Mouse (Mus musculus) midbrain, embryonic 12.5 days (tissue): ENCODE measurements around the gene Ankrd33b. TPM values are rescaled to one million over a fixed set of nuclear protein-coding genes. Genes with fewer than 3 reads are reported as not detected.

Experiments
- ATAC-seq: fragments of 200-750 bp; cut with Nextera tagmentation; 2 replicates; pipeline ENCODE4 v1.8.0; 2017; ENCODE audit warnings: low read depth, moderate TSS enrichment, moderate library complexity; ENCODE audit not compliant: low FRiP score
- H3K27ac ChIP-seq: fragments of 300-500 bp; sonication (generic); replicated peaks from 2 replicates; pipeline ENCODE4 v1.5.1; 2016; ENCODE audit warnings: mild to moderate bottlenecking
- H3K27me3 ChIP-seq: fragments of 300-500 bp; sonication (generic); 2 replicates; pipeline ENCODE4 v1.6.1; 2016; ENCODE audit warnings: mild to moderate bottlenecking
- H3K36me3 ChIP-seq: fragments of 300-500 bp; sonication (generic); 2 replicates; pipeline ENCODE4 v1.6.1; 2016
- H3K4me1 ChIP-seq: fragments of 300-500 bp; sonication (generic); 2 replicates; pipeline ENCODE4 v1.6.1; 2016
- H3K4me2 ChIP-seq: fragments of 300-500 bp; sonication (generic); replicated peaks from 2 replicates; pipeline ENCODE4 v1.6.1; 2016; ENCODE audit warnings: mild to moderate bottlenecking, moderate library complexity
- H3K4me3 ChIP-seq: fragments of 300-500 bp; sonication (generic); 2 replicates; pipeline ENCODE4 v1.5.1; 2016; ENCODE audit warnings: mild to moderate bottlenecking
- H3K9ac ChIP-seq: fragments of 300-500 bp; sonication (generic); replicated peaks from 2 replicates; pipeline ENCODE4 v1.6.1; 2016; ENCODE audit warnings: mild to moderate bottlenecking, moderate library complexity
- H3K9me3 ChIP-seq: fragments of 300-500 bp; sonication (generic); 2 replicates; pipeline ENCODE4 v1.6.1; 2016; ENCODE audit warnings: mild to moderate bottlenecking
- WGBS: fragments of 180-500 bp; shearing (Covaris S2); methylation state at CpG from one replicate; pipeline ENCODE4 v1.1.7; 2016; 5-methylcytosine and 5-hydroxymethylcytosine counted together
- polyA plus RNA-seq: library from polyadenylated mRNA; unstranded; fragments of >200 nt; fragmentation: Nextera tagmentation; extraction: Ambion mirVana; gene quantifications from 2 replicates; pipeline ENCODE4 v1.2.1, GENCODE M21; 2016

The Ankrd33b gene
- 0.71 and 0.75 TPM in 2 replicates for polyA plus RNA-seq

DNA sequence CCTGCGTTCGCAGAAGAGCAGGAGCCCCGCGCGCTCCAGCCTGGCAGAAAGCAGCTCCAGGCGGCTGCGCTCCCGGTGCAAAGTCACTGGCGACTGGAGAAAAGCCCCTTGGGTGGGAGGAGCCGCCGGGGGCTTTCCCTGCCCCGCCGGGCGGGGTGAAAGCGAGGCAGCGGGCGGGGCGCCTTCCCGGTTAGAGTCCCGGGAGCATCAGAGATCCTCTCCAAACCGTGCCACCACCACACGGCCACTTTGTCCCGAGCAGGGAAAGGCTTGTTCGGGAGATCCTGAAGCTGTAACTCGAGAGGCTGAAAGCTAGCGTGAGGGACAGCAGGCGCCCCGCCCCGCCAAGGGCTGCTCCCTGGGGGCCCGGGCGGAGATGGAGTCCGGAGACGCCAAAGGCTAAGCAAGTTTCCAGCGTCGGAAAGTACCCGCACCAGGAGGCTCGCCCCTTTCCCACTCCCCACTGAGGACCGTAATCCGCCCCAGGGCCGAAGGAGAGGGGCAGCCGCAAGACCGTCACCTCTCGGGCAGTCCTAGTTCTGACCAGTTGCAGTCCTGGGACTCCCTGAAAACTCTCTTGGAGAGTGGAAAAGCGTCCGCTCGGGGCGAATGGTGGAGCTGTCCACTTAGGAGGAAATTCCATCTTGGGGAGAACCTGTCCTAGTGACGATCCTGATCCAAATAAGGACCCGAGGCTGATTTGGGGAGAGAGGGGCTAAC lies at the start of gene Ankrd33b:
Gene Ankrd33b, minus strand, starts transcription at position 246 of the 720 bp plus-strand sequence.
- H3K27ac ChIP-seq, result no peak within 1 kb of the TSS

GRCm38 (mm10) chr15:31415181-31415580 lies 47.7 kb upstream of the Ankrd33b start:
- ATAC-seq, result no peak
- WGBS, result 73% methylated on average over 4 of the region's 4 CpGs
- Histone ChIP-seq H3K27me3 (no peaks in the 10 kb centered on the region), H3K9ac (no peak overlapping the region), H3K4me2 (no peak overlapping the region), H3K4me3 (no peak overlapping the region), H3K36me3 (no peaks in the 10 kb centered on the region), H3K9me3 (no peaks in the 10 kb centered on the region), H3K27ac (no peak overlapping the region), H3K4me1 (no peaks in the 10 kb centered on the region; the same call in 1 of the 2 replicates)

More for the DNA sequence above, at the start of gene Ankrd33b:
- H3K4me1 ChIP-seq, result peaks cover 26% of the 10 kb centered on the region
- peak within 1 kb of the TSS; percentile 51 for H3K4me3 ChIP-seq
- no peaks in the 10 kb centered on the region for H3K36me3 ChIP-seq
- H3K4me2 ChIP-seq, result peak within 1 kb of the TSS; percentile 100
- H3K9me3 ChIP-seq, result no peaks in the 10 kb centered on the region
- peaks cover 84% of the 10 kb centered on the region for H3K27me3 ChIP-seq
- under 1% methylated on average over 49 of the region's 49 CpGs for WGBS
- ATAC-seq, result peak; percentile 55
- peak within 1 kb of the TSS; percentile 58 for H3K9ac ChIP-seq

DNA sequence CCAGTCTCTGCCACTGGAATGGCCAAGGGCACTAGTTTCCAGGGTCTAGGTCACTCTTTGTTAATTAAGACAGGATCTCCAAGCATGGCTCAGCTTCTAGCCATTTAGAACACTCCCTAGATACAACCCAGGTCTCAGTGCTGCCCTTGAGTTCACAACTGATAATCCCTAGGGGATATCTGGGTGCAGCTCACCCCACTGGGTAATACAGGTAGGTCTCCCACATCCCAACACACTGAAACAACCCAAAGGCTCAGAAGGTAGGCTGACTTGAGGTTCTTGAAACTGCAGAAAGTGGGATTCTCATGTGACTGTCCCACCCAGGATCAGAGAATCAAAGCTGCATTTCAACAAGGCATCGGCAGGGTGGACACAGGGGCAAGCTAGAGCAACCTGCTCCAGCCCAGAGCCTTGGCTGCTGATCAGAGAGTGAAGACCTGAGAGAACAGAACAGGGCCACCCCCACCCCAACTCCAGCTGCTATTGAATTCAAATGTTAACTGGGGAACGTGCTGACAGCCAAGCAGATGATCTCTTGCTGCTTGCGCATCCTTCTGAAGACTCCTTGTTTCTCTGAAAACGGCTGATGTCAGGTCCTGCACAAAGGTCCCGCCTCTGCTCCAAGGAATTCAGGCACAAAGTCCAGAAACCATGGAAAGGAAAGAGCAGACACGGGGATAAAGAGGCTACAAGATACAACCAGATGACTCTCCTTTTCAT lies 46.8 kb upstream of the Ankrd33b start:
- Histone ChIP-seq H3K4me2 (no peak overlapping the region), H3K9ac (no peak overlapping the region), H3K9me3 (no peaks in the 10 kb centered on the region), H3K4me3 (no peak overlapping the region), H3K27me3 (no peaks in the 10 kb centered on the region), H3K36me3 (no peaks in the 10 kb centered on the region), H3K4me1 (no peaks in the 10 kb centered on the region; the same call in 1 of the 2 replicates), H3K27ac (no peak overlapping the region)
- WGBS, result 54% methylated on average over 6 of the region's 6 CpGs
- no peak for ATAC-seq

DNA sequence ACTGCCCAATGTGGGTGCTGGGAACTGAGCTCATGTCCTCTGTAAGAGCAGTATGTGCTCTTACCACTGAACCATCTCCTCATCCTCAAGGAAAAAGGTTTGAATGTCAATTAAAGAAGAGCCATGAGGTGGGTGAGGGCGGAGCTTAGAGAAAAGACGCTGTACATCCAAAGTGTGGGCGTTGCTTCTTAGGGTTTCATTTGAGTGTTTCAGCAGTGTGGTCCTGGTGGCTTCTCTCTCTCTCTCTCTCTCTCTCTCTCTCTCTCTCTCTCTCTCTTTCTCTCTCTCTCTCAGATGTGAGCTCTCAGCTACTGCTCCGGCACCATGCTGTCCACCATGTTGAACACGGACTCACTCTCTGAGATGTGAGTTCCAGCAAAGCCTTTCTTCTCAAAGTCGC lies 46.1 kb upstream of the Ankrd33b start:
- H3K4me3 ChIP-seq, result no peak overlapping the region
- no peak overlapping the region for H3K4me2 ChIP-seq
- H3K36me3 ChIP-seq, result no peaks in the 10 kb centered on the region
- no peaks in the 10 kb centered on the region; the same call in 1 of the 2 replicates for H3K4me1 ChIP-seq
- H3K9me3 ChIP-seq, result no peaks in the 10 kb centered on the region
- ATAC-seq, result no peak
- 83% methylated on average over 6 of the region's 6 CpGs for WGBS
- H3K27me3 ChIP-seq, result no peaks in the 10 kb centered on the region
- no peak overlapping the region for H3K27ac ChIP-seq
- H3K9ac ChIP-seq, result no peak overlapping the region

DNA sequence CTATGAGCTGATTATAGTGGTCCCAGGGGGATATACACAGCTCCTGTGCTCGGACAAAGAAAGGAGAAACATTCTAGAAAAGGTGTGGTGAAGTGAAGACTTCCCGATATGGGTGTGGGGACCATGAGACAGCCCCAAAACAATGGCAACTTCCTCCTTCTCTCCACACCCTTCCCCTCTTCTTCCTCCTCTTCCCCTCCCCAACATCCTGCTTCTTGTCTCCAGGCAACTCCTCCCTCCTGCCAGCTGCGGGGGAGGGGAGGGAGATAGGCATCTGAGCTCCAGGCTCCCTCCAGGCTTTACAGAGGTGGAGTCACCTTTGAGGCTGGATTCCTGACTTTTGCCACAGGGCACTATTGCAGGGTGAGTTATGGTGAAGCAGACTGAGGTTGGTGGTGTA lies 45.4 kb upstream of the Ankrd33b start:
- WGBS, result 57% methylated on average over 3 of the region's 3 CpGs
- no peak overlapping the region for H3K9ac ChIP-seq
- H3K27ac ChIP-seq, result no peak overlapping the region

GRCm38 (mm10) chr15:31412436-31412835 lies 44.9 kb upstream of the Ankrd33b start:
- ATAC-seq, result no peak
- 92% methylated on average over 6 of the region's 6 CpGs for whole genome bisulfite sequencing
- H3K4me1 ChIP-seq, result no peaks in the 10 kb centered on the region; the same call in 1 of the 2 replicates
- H3K36me3 ChIP-seq, result no peaks in the 10 kb centered on the region
- H3K27ac ChIP-seq, result no peak overlapping the region
- H3K4me3 ChIP-seq, result no peak overlapping the region
- H3K4me2 ChIP-seq, result no peak overlapping the region
- H3K27me3 ChIP-seq, result no peaks in the 10 kb centered on the region
- H3K9ac ChIP-seq, result no peak overlapping the region
- no peaks in the 10 kb centered on the region for H3K9me3 ChIP-seq

More for the DNA sequence above, 45.4 kb upstream of the Ankrd33b start:
- Histone ChIP-seq H3K36me3 (no peaks in the 10 kb centered on the region), H3K4me2 (no peak overlapping the region), H3K4me3 (no peak overlapping the region), H3K9me3 (no peaks in the 10 kb centered on the region), H3K27me3 (no peaks in the 10 kb centered on the region), H3K4me1 (no peaks in the 10 kb centered on the region; the same call in 1 of the 2 replicates)
- no peak for ATAC-seq

- no peak for ATAC-seq
- WGBS, result 82% methylated on average over 4 of the region's 4 CpGs
- Histone ChIP-seq H3K4me2 (no peak overlapping the region), H3K4me1 (peaks cover 7% of the 10 kb centered on the region), H3K27ac (no peak overlapping the region), H3K36me3 (no peaks in the 10 kb centered on the region), H3K9ac (no peak overlapping the region), H3K9me3 (no peaks in the 10 kb centered on the region), H3K4me3 (no peak overlapping the region), H3K27me3 (peaks cover 6% of the 10 kb centered on the region; the same call in 1 of the 2 replicates)
Observed at GRCm38 (mm10) chr15:31407490-31407889, 40.0 kb upstream of the Ankrd33b start.

- Histone ChIP-seq H3K4me3 (no peak overlapping the region), H3K36me3 (no peaks in the 10 kb centered on the region), H3K27me3 (peaks cover 6% of the 10 kb centered on the region; the same call in 1 of the 2 replicates)
Observed at GRCm38 (mm10) chr15:31406881-31407280, 39.4 kb upstream of the Ankrd33b start.

DNA sequence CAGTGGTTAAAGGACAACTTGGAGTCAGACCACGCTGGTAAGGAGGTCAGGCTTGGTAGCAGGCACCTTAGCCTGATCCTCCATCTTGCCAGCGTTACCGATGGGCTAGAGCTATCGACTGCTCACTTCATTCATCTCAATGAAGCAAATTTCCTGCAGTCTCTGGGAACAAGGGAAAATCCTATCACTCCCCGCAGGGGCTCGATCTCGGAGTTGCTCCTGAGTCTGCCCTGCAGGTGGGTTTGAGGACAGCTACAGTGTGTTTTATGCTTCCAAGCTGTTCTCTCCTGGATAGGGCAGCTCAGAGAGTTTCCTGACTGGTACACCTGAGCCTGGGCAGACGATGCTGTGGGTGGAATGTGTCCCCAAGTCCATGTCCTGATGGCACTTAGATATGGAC lies 36.8 kb upstream of the Ankrd33b start:
- 93% methylated on average over 8 of the region's 8 CpGs for WGBS
- Histone ChIP-seq H3K4me3 (no peak overlapping the region), H3K27ac (no peak overlapping the region), H3K9me3 (no peaks in the 10 kb centered on the region), H3K4me1 (peaks cover 16% of the 10 kb centered on the region), H3K9ac (no peak overlapping the region), H3K27me3 (peaks cover 6% of the 10 kb centered on the region; the same call in 1 of the 2 replicates), H3K4me2 (no peak overlapping the region), H3K36me3 (no peaks in the 10 kb centered on the region)
- no peak for ATAC-seq

More at GRCm38 (mm10) chr15:31406881-31407280, 39.4 kb upstream of the Ankrd33b start:
- Histone ChIP-seq H3K27ac (no peak overlapping the region), H3K9me3 (no peaks in the 10 kb centered on the region), H3K4me2 (no peak overlapping the region), H3K9ac (no peak overlapping the region), H3K4me1 (peaks cover 13% of the 10 kb centered on the region)
- no peak for ATAC-seq
- WGBS, result 93% methylated on average over 5 of the region's 5 CpGs

GRCm38 (mm10) chr15:31402200-31402892 lies 34.8 kb upstream of the Ankrd33b start:
- Histone ChIP-seq H3K9ac (no peak overlapping the region), H3K4me1 (peaks cover 16% of the 10 kb centered on the region), H3K27me3 (peaks cover 6% of the 10 kb centered on the region; the same call in 1 of the 2 replicates), H3K27ac (peak overlapping the region; percentile 11; the same call in 1 of the 2 replicates), H3K4me3 (no peak overlapping the region), H3K36me3 (no peaks in the 10 kb centered on the region), H3K4me2 (no peak overlapping the region), H3K9me3 (no peaks in the 10 kb centered on the region)
- ATAC-seq, result peak; percentile 61; the same call in 1 of the 2 replicates
- 46% methylated on average over 12 of the region's 12 CpGs for WGBS

DNA sequence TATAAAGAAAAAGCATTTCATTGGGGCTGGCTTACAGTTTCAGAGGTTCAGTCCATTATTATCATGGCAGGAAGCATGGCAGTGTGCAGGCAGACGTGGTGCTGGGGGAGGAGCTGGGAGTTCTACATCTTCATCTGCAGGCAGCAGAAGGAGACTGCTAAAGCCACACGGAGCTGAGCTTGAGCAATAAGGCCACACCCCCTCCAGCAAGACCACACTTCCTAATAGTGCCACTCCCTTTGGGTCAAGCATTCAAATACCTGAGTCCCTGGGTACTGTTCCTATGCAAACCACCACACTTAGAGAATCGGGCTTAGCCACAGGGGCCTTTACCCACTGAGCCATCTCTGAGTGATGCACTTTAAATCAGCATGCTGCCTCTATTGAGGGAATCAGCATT lies 33.4 kb upstream of the Ankrd33b start:
- Histone ChIP-seq H3K4me1 (peaks cover 16% of the 10 kb centered on the region), H3K4me3 (no peak overlapping the region), H3K27ac (no peak overlapping the region), H3K4me2 (no peak overlapping the region), H3K9me3 (no peaks in the 10 kb centered on the region), H3K9ac (no peak overlapping the region), H3K36me3 (no peaks in the 10 kb centered on the region), H3K27me3 (peaks cover 6% of the 10 kb centered on the region; the same call in 1 of the 2 replicates)
- no peak for ATAC-seq
- WGBS, result 40% methylated on average over 3 of the region's 3 CpGs
